Mouse (Mus musculus) MEL (cell line): Measurements from ENCODE around the gene Chchd4.

Experiments
- CHD1 ChIP-seq: IDR thresholded peaks from 2 replicates; pipeline ENCODE4 v1.6.1; 2012; ENCODE audit warnings: low read depth, mild to moderate bottlenecking, inconsistent platforms, low read length, improper control_type of control experiment
- CTCF ChIP-seq, 3 experiments: IDR thresholded peaks in 2 of 3; conservative IDR thresholded peaks in 1 of 3; 2 replicates each; pipeline ENCODE4 v1.5.1; 2011 to 2012; ENCODE audit warnings: low read length in 3 of 3, low read depth in 2 of 3, mild to moderate bottlenecking in 2 of 3, improper control_type of control experiment in 1 of 3, inconsistent platforms in 1 of 3, mixed read lengths in 1 of 3, moderate library complexity in 1 of 3; ENCODE audit not compliant: control insufficient read depth in 1 of 3, insufficient read depth in 1 of 3, poor library complexity in 1 of 3, severe bottlenecking in 1 of 3
- EP300 ChIP-seq, 2 experiments: IDR thresholded peaks; 2 replicates each; pipeline ENCODE4 v1.6.1; 2011; ENCODE audit warnings: improper control_type of control experiment in 2 of 2, low read length in 2 of 2, low read depth in 1 of 2, mild to moderate bottlenecking in 1 of 2
- JUND ChIP-seq: IDR thresholded peaks from 2 replicates; pipeline ENCODE4 v1.6.1; 2011; ENCODE audit warnings: low read depth, mild to moderate bottlenecking, improper control_type of control experiment, low read length
- MAFK ChIP-seq: IDR thresholded peaks from 2 replicates; pipeline ENCODE4 v1.6.1; 2011; ENCODE audit warnings: low read depth, mild to moderate bottlenecking, low read length, improper control_type of control experiment, borderline replicate concordance
- MYB ChIP-seq: IDR thresholded peaks from 2 replicates; pipeline ENCODE4 v1.6.1; 2011; ENCODE audit warnings: mild to moderate bottlenecking, low read depth, low read length, improper control_type of control experiment
- MYC ChIP-seq: IDR thresholded peaks from 2 replicates; pipeline ENCODE4 v1.6.1; 2011; ENCODE audit warnings: low read depth, mild to moderate bottlenecking, low read length, improper control_type of control experiment, moderate library complexity
- POLR2A ChIP-seq, 2 experiments: IDR thresholded peaks; 2 replicates each; pipeline ENCODE4 v1.6.1; 2011 to 2012; ENCODE audit warnings: low read length in 2 of 2, mild to moderate bottlenecking in 2 of 2, control low read depth in 1 of 2, improper control_type of control experiment in 1 of 2, low read depth in 1 of 2, moderate library complexity in 1 of 2; ENCODE audit not compliant: control insufficient read depth in 1 of 2, insufficient read depth in 1 of 2, poor library complexity in 1 of 2
- RCOR1 ChIP-seq: IDR thresholded peaks from 2 replicates; pipeline ENCODE4 v1.6.1; 2012; ENCODE audit warnings: low read depth, mild to moderate bottlenecking, inconsistent platforms, low read length, improper control_type of control experiment
- USF1 ChIP-seq: IDR thresholded peaks from 2 replicates; pipeline ENCODE4 v1.6.1; 2014; ENCODE audit warnings: low read depth, mild to moderate bottlenecking, inconsistent platforms, low read length, improper control_type of control experiment, moderate library complexity
- ZC3H11A ChIP-seq: IDR thresholded peaks from 2 replicates; pipeline ENCODE4 v1.6.1; 2012; ENCODE audit warnings: low read depth, mild to moderate bottlenecking, inconsistent platforms, low read length, improper control_type of control experiment
- ZNF384 ChIP-seq: IDR thresholded peaks from 2 replicates; pipeline ENCODE4 v1.6.1; 2012; ENCODE audit warnings: low read depth, mild to moderate bottlenecking, inconsistent platforms, low read length, improper control_type of control experiment

DNA sequence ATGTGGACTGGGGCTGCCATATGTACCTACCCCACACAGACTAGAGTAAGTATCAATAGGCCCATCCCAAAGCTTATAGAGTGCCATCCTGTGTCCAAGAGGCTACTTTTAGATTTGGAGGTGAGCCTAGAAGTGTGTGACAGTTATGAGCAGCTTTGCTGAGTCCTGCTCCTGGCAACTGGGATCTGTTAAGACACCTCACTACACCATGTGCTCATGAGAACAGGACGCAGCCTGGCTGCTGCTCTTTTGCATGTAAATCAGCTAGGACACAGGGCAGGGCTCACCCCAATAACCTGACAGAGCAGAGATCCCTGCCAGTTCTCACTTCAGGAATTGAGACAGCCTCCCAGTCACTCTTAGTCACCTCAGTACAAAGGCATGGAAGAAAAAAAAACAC, 6.2 kb downstream of the Chchd4 start:
- TF ChIP-seq MAFK (no peak), RCOR1 (no peak), CHD1 (no peak), EP300 (IDR thresholded peaks at IDR 0.05; ENCODE audit: low read depth in 1 of 2, low read length in 2 of 2) (no peak), USF1 (no peak), CTCF (IDR thresholded peaks at IDR 0.05 in 2 of 3, conservative IDR thresholded peaks at IDR 0.05 in 1 of 3; ENCODE audit: control insufficient read depth in 1 of 3, insufficient read depth in 1 of 3, low read depth in 2 of 3, low read length in 3 of 3, poor library complexity in 1 of 3, severe bottlenecking in 1 of 3) (no peak), ZNF384 (no peak), POLR2A (IDR thresholded peaks at IDR 0.05; ENCODE audit: control insufficient read depth in 1 of 2, insufficient read depth in 1 of 2, low read depth in 1 of 2, low read length in 2 of 2, poor library complexity in 1 of 2) (peak in 1 of 2 experiments; percentile 27; a peak in 1 of 4 replicates), JUND (no peak), ZC3H11A (no peak), MYB (no peak), MYC (no peak)
